Mouse (Mus musculus): ENCODE results near the gene Sept8. TPM values are rescaled to one million over a fixed set of nuclear protein-coding genes. Genes with fewer than 3 reads are reported as not detected.

Gene Sept8
- polyA plus RNA-seq, 1 experiment from 2014 or later: 42.2 TPM

GRCm38 (mm10) chr11:53520122-53520978 lies 1.3 kb downstream of the Sept8 start:
- Histone ChIP-seq H3K9me3 (ENCODE audit: control insufficient read depth, low read length) (no peaks in the 10 kb centered on the region), H3K27ac (replicated peaks; ENCODE audit: low read depth, low read length) (peak overlapping the region; percentile 91), H3K36me3 (ENCODE audit: control insufficient read depth, insufficient read depth, low read length) (no peaks in the 10 kb centered on the region), H3K27me3 (replicated peaks; ENCODE audit: control insufficient read depth, insufficient read depth, low read length) (no peaks in the 10 kb centered on the region), H3K4me2 (ENCODE audit: low read depth, low read length) (peak overlapping the region; percentile 88), H3K4me1 (ENCODE audit: control insufficient read depth, insufficient read depth, low read length) (peaks cover 24% of the 10 kb centered on the region), H3K4me3 (ENCODE audit: low read depth, low read length) (peak overlapping the region; percentile 76), H3K9ac (ENCODE audit: low read depth, low read length) (peak overlapping the region; percentile 88)
- peak; percentile 49 for ATAC-seq (ENCODE audit: low read depth)
- DNase-seq (ENCODE audit: low spot score): peak; percentile 84
- 1% methylated on average over 19 of the region's 24 CpGs for WGBS

- no peaks in the 10 kb centered on the region for H3K9me3 ChIP-seq (ENCODE audit: control insufficient read depth, low read length)
- peak overlapping the region; percentile 88 for H3K9ac ChIP-seq (ENCODE audit: low read depth, low read length)
- H3K36me3 ChIP-seq (ENCODE audit: control insufficient read depth, insufficient read depth, low read length): no peaks in the 10 kb centered on the region
- peaks cover 27% of the 10 kb centered on the region for H3K4me1 ChIP-seq (ENCODE audit: control insufficient read depth, insufficient read depth, low read length)
- peak overlapping the region; percentile 88 for H3K4me2 ChIP-seq (ENCODE audit: low read depth, low read length)
- no peaks in the 10 kb centered on the region for H3K27me3 ChIP-seq (replicated peaks; ENCODE audit: control insufficient read depth, insufficient read depth, low read length)
- ATAC-seq (ENCODE audit: low read depth) (no peak), DNase-seq (ENCODE audit: low spot score) (peak; percentile 71)
- peak overlapping the region; percentile 91 for H3K27ac ChIP-seq (replicated peaks; ENCODE audit: low read depth, low read length)
- 34% methylated on average over 16 of the region's 16 CpGs for WGBS
- H3K4me3 ChIP-seq (ENCODE audit: low read depth, low read length): peak overlapping the region; percentile 76
These were observed 2.2 kb downstream of the Sept8 start for GRCm38 (mm10) chr11:53521120-53521820.

GRCm38 (mm10) chr11:53521821-53522131 lies 2.7 kb downstream of the Sept8 start:
- Histone ChIP-seq H3K4me1 (ENCODE audit: control insufficient read depth, insufficient read depth, low read length) (peaks cover 27% of the 10 kb centered on the region), H3K27me3 (replicated peaks; ENCODE audit: control insufficient read depth, insufficient read depth, low read length) (no peaks in the 10 kb centered on the region), H3K36me3 (ENCODE audit: control insufficient read depth, insufficient read depth, low read length) (no peaks in the 10 kb centered on the region), H3K9me3 (ENCODE audit: control insufficient read depth, low read length) (no peaks in the 10 kb centered on the region), H3K9ac (ENCODE audit: low read depth, low read length) (no peak overlapping the region), H3K4me2 (ENCODE audit: low read depth, low read length) (peak overlapping the region; percentile 88), H3K4me3 (ENCODE audit: low read depth, low read length) (peak overlapping the region; percentile 76; the same call in 1 of the 2 replicates), H3K27ac (replicated peaks; ENCODE audit: low read depth, low read length) (0 out of 2 replicates have a peak overlapping the region, but pooled peaks have one; percentile 91)
- ATAC-seq (ENCODE audit: low read depth) (no peak), DNase-seq (ENCODE audit: low spot score) (no peak)
- WGBS: 67% methylated on average over 7 of the region's 7 CpGs

GRCm38 (mm10) chr11:53522362-53522761 lies 3.3 kb downstream of the Sept8 start:
- WGBS: 95% methylated on average over 3 of the region's 3 CpGs
- H3K36me3 ChIP-seq (ENCODE audit: control insufficient read depth, insufficient read depth, low read length): no peaks in the 10 kb centered on the region
- H3K9ac ChIP-seq (ENCODE audit: low read depth, low read length): no peak overlapping the region
- H3K4me2 ChIP-seq (ENCODE audit: low read depth, low read length): no peak overlapping the region
- no peaks in the 10 kb centered on the region for H3K9me3 ChIP-seq (ENCODE audit: control insufficient read depth, low read length)
- H3K4me1 ChIP-seq (ENCODE audit: control insufficient read depth, insufficient read depth, low read length): peaks cover 27% of the 10 kb centered on the region
- H3K4me3 ChIP-seq (ENCODE audit: low read depth, low read length): no peak overlapping the region
- DNase-seq (ENCODE audit: low spot score) (no peak), ATAC-seq (ENCODE audit: low read depth) (no peak)
- no peaks in the 10 kb centered on the region for H3K27me3 ChIP-seq (replicated peaks; ENCODE audit: control insufficient read depth, insufficient read depth, low read length)
- no peak overlapping the region for H3K27ac ChIP-seq (replicated peaks; ENCODE audit: low read depth, low read length)

GRCm38 (mm10) chr11:53522930-53523329 lies 3.9 kb downstream of the Sept8 start:
- WGBS: 52% methylated on average over 9 of the region's 9 CpGs
- ATAC-seq (ENCODE audit: low read depth) (no peak), DNase-seq (ENCODE audit: low spot score) (no peak)
- no peak overlapping the region for H3K27ac ChIP-seq (replicated peaks; ENCODE audit: low read depth, low read length)
- no peak overlapping the region for H3K4me3 ChIP-seq (ENCODE audit: low read depth, low read length)
- no peaks in the 10 kb centered on the region for H3K27me3 ChIP-seq (replicated peaks; ENCODE audit: control insufficient read depth, insufficient read depth, low read length)
- peaks cover 27% of the 10 kb centered on the region for H3K4me1 ChIP-seq (ENCODE audit: control insufficient read depth, insufficient read depth, low read length)
- no peaks in the 10 kb centered on the region for H3K36me3 ChIP-seq (ENCODE audit: control insufficient read depth, insufficient read depth, low read length)
- H3K9me3 ChIP-seq (ENCODE audit: control insufficient read depth, low read length): no peaks in the 10 kb centered on the region
- H3K9ac ChIP-seq (ENCODE audit: low read depth, low read length): no peak overlapping the region
- no peak overlapping the region for H3K4me2 ChIP-seq (ENCODE audit: low read depth, low read length)

GRCm38 (mm10) chr11:53523545-53524405 lies 4.7 kb downstream of the Sept8 start:
- peaks cover 30% of the 10 kb centered on the region for H3K4me1 ChIP-seq (ENCODE audit: control insufficient read depth, insufficient read depth, low read length)
- DNase-seq (ENCODE audit: low spot score) (peak; percentile 43), ATAC-seq (ENCODE audit: low read depth) (no peak)
- H3K27me3 ChIP-seq (replicated peaks; ENCODE audit: control insufficient read depth, insufficient read depth, low read length): no peaks in the 10 kb centered on the region
- no peak overlapping the region for H3K27ac ChIP-seq (replicated peaks; ENCODE audit: low read depth, low read length)
- WGBS: 63% methylated on average over 13 of the region's 14 CpGs
- H3K9me3 ChIP-seq (ENCODE audit: control insufficient read depth, low read length): no peaks in the 10 kb centered on the region
- no peak overlapping the region for H3K4me2 ChIP-seq (ENCODE audit: low read depth, low read length)
- no peak overlapping the region for H3K9ac ChIP-seq (ENCODE audit: low read depth, low read length)
- H3K4me3 ChIP-seq (ENCODE audit: low read depth, low read length): no peak overlapping the region
- H3K36me3 ChIP-seq (ENCODE audit: control insufficient read depth, insufficient read depth, low read length): no peaks in the 10 kb centered on the region

- WGBS: 80% methylated on average over 6 of the region's 6 CpGs
- Histone ChIP-seq H3K9ac (ENCODE audit: low read depth, low read length) (no peak overlapping the region), H3K27ac (replicated peaks; ENCODE audit: low read depth, low read length) (no peak overlapping the region), H3K36me3 (ENCODE audit: control insufficient read depth, insufficient read depth, low read length) (no peaks in the 10 kb centered on the region), H3K4me3 (ENCODE audit: low read depth, low read length) (no peak overlapping the region), H3K9me3 (ENCODE audit: control insufficient read depth, low read length) (no peaks in the 10 kb centered on the region), H3K4me2 (ENCODE audit: low read depth, low read length) (no peak overlapping the region), H3K27me3 (replicated peaks; ENCODE audit: control insufficient read depth, insufficient read depth, low read length) (no peaks in the 10 kb centered on the region), H3K4me1 (ENCODE audit: control insufficient read depth, insufficient read depth, low read length) (peaks cover 26% of the 10 kb centered on the region)
- DNase-seq (ENCODE audit: low spot score): no peak
- no peak for ATAC-seq (ENCODE audit: low read depth)
These were observed 5.8 kb downstream of the Sept8 start for GRCm38 (mm10) chr11:53524905-53525304.

GRCm38 (mm10) chr11:53525461-53525860 lies 6.4 kb downstream of the Sept8 start:
- Histone ChIP-seq H3K36me3 (ENCODE audit: control insufficient read depth, insufficient read depth, low read length) (no peaks in the 10 kb centered on the region), H3K4me1 (ENCODE audit: control insufficient read depth, insufficient read depth, low read length) (peaks cover 28% of the 10 kb centered on the region), H3K9ac (ENCODE audit: low read depth, low read length) (no peak overlapping the region), H3K27me3 (replicated peaks; ENCODE audit: control insufficient read depth, insufficient read depth, low read length) (no peaks in the 10 kb centered on the region), H3K4me2 (ENCODE audit: low read depth, low read length) (no peak overlapping the region), H3K9me3 (ENCODE audit: control insufficient read depth, low read length) (no peaks in the 10 kb centered on the region), H3K4me3 (ENCODE audit: low read depth, low read length) (no peak overlapping the region), H3K27ac (replicated peaks; ENCODE audit: low read depth, low read length) (no peak overlapping the region)
- 37% methylated on average over 4 of the region's 4 CpGs for whole genome bisulfite sequencing
- no peak for ATAC-seq (ENCODE audit: low read depth)
- peak; percentile 21 for DNase-seq (ENCODE audit: low spot score)

All from embryonic facial prominence, embryonic 14.5 days (tissue).